Mouse (Mus musculus): ENCODE data around the gene Cep162.

The Cep162 gene

DNA sequence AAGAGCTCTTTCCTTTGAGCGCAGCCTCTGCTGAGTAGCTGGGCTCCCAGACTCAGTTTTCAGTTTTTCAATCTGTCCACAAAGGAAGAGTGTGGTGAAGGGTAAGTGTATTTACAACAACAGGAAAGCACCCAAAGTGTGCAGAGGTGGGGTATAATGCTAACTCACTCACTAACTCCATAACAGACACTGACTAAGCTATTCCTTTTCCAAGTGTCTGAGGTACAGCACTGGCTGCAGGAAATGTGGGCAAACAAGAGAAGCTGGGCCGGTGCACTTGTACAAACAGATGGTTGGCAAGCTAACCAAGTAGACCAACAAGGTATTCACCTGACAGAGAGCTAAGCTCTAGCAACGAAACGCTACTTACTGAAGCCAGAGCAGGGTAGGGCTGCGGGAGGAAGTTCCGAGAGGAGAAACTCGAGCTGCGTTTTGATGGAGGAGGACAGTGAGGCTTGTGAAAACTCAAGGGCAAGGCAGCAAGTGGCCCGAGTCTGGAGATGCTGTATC is 44.5 kb downstream of the Cep162 start:
- Histone ChIP-seq H3K36me3 (ENCODE audit: insufficient read depth, low read length) (peaks cover 38% of the 10 kb centered on the region), H3K4me3 (replicated peaks; ENCODE audit: low read length) (no peak overlapping the region), H3K27me3 (ENCODE audit: insufficient read depth, low read length) (no peaks in the 10 kb centered on the region), H3K4me1 (replicated peaks; ENCODE audit: low read depth, low read length) (no peaks in the 10 kb centered on the region), H3K9me3 (ENCODE audit: low read length) (peaks cover 7% of the 10 kb centered on the region; the same call in 1 of the 2 replicates)
- no peak for TF ChIP-seq POU5F1 (IDR thresholded peaks at IDR 0.05; ENCODE audit: borderline replicate concordance, low read length)

DNA sequence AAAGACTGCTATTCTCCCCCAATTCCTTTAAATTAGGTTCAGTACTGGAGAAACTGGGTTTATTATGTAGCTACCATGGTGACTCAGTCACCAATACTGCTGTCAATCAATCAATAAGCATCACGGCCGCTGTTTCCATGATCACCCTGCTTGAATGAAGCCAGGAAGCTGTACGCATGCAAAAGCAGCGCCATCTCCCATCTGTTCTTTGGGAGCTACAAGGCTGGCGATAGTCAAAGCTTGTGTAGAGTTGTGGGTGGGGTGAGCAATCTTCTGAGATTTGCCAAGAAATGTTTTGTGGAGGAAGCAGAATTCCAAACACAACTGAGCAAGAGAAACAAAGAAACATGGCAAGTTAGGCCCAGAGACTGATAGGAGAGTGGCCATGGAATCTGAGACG is 52.9 kb downstream of the Cep162 start:
- Histone ChIP-seq H3K4me1 (replicated peaks; ENCODE audit: low read depth, low read length) (0 out of 2 replicates have a peak, but pooled peaks cover 2% of the 10 kb centered on the region), H3K4me3 (replicated peaks; ENCODE audit: low read length) (no peak overlapping the region), H3K27me3 (ENCODE audit: insufficient read depth, low read length) (no peaks in the 10 kb centered on the region), H3K9me3 (ENCODE audit: low read length) (no peaks in the 10 kb centered on the region), H3K36me3 (ENCODE audit: insufficient read depth, low read length) (peaks cover 53% of the 10 kb centered on the region)
- no peak for TF ChIP-seq POU5F1 (IDR thresholded peaks at IDR 0.05; ENCODE audit: borderline replicate concordance, low read length)
- no peak for TF ChIP-seq CTCF (conservative IDR thresholded peaks at IDR 0.05; ENCODE audit: low read length)
- no peak for TF ChIP-seq NANOG (IDR thresholded peaks at IDR 0.05; ENCODE audit: borderline replicate concordance, low read length)

DNA sequence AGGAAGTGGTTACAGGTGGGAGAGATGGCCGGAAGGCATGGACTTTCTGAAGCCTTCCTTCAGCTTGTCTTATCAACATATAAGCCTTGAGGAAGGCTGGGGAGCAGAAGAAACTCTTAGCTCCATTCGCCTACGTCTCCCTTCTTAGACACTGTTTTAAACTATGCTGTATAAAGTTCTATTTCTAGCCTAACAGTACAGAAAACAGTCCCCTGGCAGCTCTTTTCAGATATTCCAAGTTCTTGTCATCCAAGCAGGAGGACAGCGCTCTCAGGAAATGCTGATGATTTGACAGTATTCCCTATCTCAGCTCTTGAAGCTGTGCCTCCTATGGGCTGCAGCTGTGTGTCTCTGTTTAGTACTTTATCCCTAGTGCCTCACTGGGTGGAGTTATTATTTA is 54.4 kb downstream of the Cep162 start:
- Histone ChIP-seq H3K9me3 (ENCODE audit: low read length) (no peaks in the 10 kb centered on the region), H3K4me3 (replicated peaks; ENCODE audit: low read length) (no peak overlapping the region), H3K27me3 (ENCODE audit: insufficient read depth, low read length) (no peaks in the 10 kb centered on the region), H3K4me1 (replicated peaks; ENCODE audit: low read depth, low read length) (0 out of 2 replicates have a peak, but pooled peaks cover 2% of the 10 kb centered on the region), H3K36me3 (ENCODE audit: insufficient read depth, low read length) (peaks cover 50% of the 10 kb centered on the region)
- TF ChIP-seq POU5F1 (IDR thresholded peaks at IDR 0.05; ENCODE audit: borderline replicate concordance, low read length) (no peak), NANOG (IDR thresholded peaks at IDR 0.05; ENCODE audit: borderline replicate concordance, low read length) (no peak), CTCF (conservative IDR thresholded peaks at IDR 0.05; ENCODE audit: low read length) (no peak)

DNA sequence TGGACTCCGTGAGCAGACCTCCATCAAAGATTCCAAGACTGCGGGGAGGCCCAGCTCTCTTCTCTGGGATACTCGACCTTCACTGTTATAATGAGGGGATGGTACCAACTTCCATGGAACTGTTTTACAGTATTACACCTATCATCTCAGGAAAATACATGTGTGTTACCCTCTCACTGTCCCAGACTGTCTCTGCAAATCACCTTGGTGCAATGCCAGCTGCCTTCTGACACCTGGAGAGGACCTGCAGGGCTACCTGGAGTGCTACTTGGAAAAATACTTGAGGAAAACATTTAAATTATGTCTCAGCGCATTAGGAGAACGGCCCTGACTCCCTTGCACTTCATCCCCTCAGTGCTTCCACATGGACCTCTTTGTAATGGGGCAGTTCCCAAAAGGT is 54.9 kb downstream of the Cep162 start:
- Histone ChIP-seq H3K27me3 (ENCODE audit: insufficient read depth, low read length) (no peaks in the 10 kb centered on the region), H3K4me3 (replicated peaks; ENCODE audit: low read length) (no peak overlapping the region)
- no peak for TF ChIP-seq NANOG (IDR thresholded peaks at IDR 0.05; ENCODE audit: borderline replicate concordance, low read length)
- no peak for TF ChIP-seq POU5F1 (IDR thresholded peaks at IDR 0.05; ENCODE audit: borderline replicate concordance, low read length)
- TF ChIP-seq CTCF (conservative IDR thresholded peaks at IDR 0.05; ENCODE audit: low read length), result no peak

DNA sequence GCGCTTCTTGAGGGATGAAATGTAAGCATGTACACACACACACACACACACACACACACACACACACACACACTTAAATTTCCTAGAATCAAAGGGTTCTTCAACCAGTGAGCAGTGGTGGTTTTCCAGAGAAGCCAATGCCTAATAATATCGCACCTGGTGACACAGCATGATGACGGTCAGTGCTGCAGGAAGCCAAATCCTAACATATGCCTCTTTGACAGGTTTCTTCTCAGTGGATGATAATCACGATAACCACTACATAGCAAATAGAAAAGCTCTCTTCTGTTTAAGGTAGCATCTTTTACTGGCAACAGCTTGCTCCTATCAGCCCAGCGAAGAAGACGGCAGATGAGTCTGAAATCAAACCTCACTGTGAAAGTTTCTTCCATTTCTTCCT is 57.3 kb downstream of the Cep162 start:
- no peak for TF ChIP-seq CTCF (conservative IDR thresholded peaks at IDR 0.05; ENCODE audit: low read length)
- TF ChIP-seq POU5F1 (IDR thresholded peaks at IDR 0.05; ENCODE audit: borderline replicate concordance, low read length), result no peak
- no peak for TF ChIP-seq NANOG (IDR thresholded peaks at IDR 0.05; ENCODE audit: borderline replicate concordance, low read length)
- Histone ChIP-seq H3K36me3 (ENCODE audit: insufficient read depth, low read length) (peaks cover 38% of the 10 kb centered on the region), H3K4me3 (replicated peaks; ENCODE audit: low read length) (no peak overlapping the region), H3K9me3 (ENCODE audit: low read length) (peaks cover under 1% of the 10 kb centered on the region; the same call in 1 of the 2 replicates), H3K27me3 (ENCODE audit: insufficient read depth, low read length) (no peaks in the 10 kb centered on the region), H3K4me1 (replicated peaks; ENCODE audit: low read depth, low read length) (no peaks in the 10 kb centered on the region)

More for the DNA sequence above, 54.9 kb downstream of the Cep162 start:
- Histone ChIP-seq H3K4me1 (replicated peaks; ENCODE audit: low read depth, low read length) (0 out of 2 replicates have a peak, but pooled peaks cover 2% of the 10 kb centered on the region), H3K9me3 (ENCODE audit: low read length) (no peaks in the 10 kb centered on the region), H3K36me3 (ENCODE audit: insufficient read depth, low read length) (peaks cover 49% of the 10 kb centered on the region)

DNA sequence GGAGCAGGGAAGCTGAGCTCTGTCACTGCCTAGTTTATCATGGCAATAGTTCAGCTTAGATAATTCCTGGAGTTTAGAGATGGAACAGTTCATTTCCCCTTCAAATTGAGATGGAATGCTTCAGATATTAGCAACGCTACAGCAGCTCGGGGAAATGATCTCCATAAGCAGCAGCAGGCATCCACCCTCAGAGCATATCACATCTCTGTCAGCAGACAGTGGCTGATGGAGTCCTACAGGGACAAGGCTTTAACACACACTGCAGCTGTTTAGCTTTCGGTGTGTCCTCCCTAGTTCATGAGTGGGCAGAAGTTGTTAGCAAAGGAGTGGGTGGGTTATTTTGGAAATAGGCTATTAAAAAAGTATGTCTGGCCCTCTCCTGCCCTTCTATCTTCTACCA is 58.1 kb downstream of the Cep162 start:
- Histone ChIP-seq H3K4me3 (replicated peaks; ENCODE audit: low read length) (no peak overlapping the region), H3K9me3 (ENCODE audit: low read length) (peaks cover 8% of the 10 kb centered on the region), H3K36me3 (ENCODE audit: insufficient read depth, low read length) (peaks cover 38% of the 10 kb centered on the region), H3K4me1 (replicated peaks; ENCODE audit: low read depth, low read length) (no peaks in the 10 kb centered on the region), H3K27me3 (ENCODE audit: insufficient read depth, low read length) (no peaks in the 10 kb centered on the region)
- TF ChIP-seq CTCF (conservative IDR thresholded peaks at IDR 0.05; ENCODE audit: low read length), result no peak
- no peak for TF ChIP-seq NANOG (IDR thresholded peaks at IDR 0.05; ENCODE audit: borderline replicate concordance, low read length)
- no peak for TF ChIP-seq POU5F1 (IDR thresholded peaks at IDR 0.05; ENCODE audit: borderline replicate concordance, low read length)

DNA sequence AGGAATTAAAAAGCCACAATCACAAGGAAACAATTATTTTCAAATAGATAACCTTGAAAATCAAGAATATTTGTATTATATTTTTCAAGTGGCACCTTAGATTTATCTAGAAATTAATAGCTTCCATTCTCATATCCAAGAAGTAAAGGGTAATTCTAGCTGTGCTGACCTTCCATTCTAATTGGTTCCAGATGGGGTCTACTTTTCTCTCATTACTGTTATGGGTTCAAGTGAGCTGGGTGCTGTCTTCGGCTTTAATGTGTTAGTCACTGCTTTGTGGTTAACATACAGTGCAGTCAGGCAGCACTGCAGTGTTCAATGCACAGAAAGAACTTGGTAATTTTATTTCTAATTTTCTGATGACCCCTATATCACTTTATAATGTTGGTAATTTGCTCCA is 61.6 kb downstream of the Cep162 start:
- TF ChIP-seq NANOG (IDR thresholded peaks at IDR 0.05; ENCODE audit: borderline replicate concordance, low read length) (no peak), POU5F1 (IDR thresholded peaks at IDR 0.05; ENCODE audit: borderline replicate concordance, low read length) (no peak), CTCF (conservative IDR thresholded peaks at IDR 0.05; ENCODE audit: low read length) (no peak)
- Histone ChIP-seq H3K36me3 (ENCODE audit: insufficient read depth, low read length) (peaks cover 44% of the 10 kb centered on the region), H3K4me3 (replicated peaks; ENCODE audit: low read length) (no peak overlapping the region), H3K9me3 (ENCODE audit: low read length) (peaks cover 41% of the 10 kb centered on the region), H3K4me1 (replicated peaks; ENCODE audit: low read depth, low read length) (no peaks in the 10 kb centered on the region), H3K27me3 (ENCODE audit: insufficient read depth, low read length) (no peaks in the 10 kb centered on the region)

DNA sequence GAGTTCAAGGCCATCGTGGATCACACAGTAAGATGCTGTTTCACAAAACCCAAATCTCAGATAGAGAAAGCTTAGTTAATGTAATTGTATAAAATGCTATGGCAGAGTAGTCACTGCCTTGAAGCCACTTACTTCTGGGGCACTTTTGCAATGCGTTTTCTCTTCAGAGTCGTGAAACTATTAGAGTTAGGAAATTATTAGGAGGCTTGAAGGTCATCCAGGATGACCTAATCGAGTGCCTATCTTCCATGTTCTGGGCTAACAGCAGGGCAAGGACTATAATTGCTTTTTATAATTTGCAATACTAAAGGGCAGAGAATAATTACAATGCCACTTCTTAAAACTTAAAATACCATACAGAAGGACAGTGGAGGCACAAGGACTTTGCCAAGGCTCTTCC is 68.0 kb downstream of the Cep162 start:
- H3K36me3 ChIP-seq (ENCODE audit: insufficient read depth, low read length), result peaks cover 21% of the 10 kb centered on the region
- no peaks in the 10 kb centered on the region for H3K27me3 ChIP-seq (ENCODE audit: insufficient read depth, low read length)
- H3K9me3 ChIP-seq (ENCODE audit: low read length), result peaks cover 34% of the 10 kb centered on the region
- H3K4me1 ChIP-seq (replicated peaks; ENCODE audit: low read depth, low read length), result no peaks in the 10 kb centered on the region; the same call in 1 of the 2 replicates
- H3K4me3 ChIP-seq (replicated peaks; ENCODE audit: low read length), result no peak overlapping the region
- TF ChIP-seq CTCF (conservative IDR thresholded peaks at IDR 0.05; ENCODE audit: low read length) (no peak), NANOG (IDR thresholded peaks at IDR 0.05; ENCODE audit: borderline replicate concordance, low read length) (no peak), POU5F1 (IDR thresholded peaks at IDR 0.05; ENCODE audit: borderline replicate concordance, low read length) (no peak)

DNA sequence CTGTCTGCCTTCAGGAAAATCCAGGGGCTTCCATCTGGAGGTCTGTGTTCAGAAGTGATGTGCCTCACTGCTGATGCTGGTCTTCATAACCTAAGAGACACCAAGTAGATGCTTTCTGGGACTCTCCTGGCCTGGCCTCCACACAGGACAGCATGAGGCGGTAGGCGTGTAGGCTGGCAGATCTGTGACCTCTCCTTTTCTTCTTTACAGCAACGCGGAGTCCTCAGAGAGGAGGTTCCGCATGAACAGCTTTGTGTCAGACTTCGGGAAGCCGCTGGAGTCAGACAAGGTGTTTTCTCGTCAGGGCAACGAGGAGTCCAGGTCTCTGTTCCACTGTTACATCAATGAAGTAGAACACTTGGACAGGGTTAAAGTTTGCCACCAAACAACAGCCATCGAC is 73.1 kb downstream of the Cep162 start:
- no peak for TF ChIP-seq NANOG (IDR thresholded peaks at IDR 0.05; ENCODE audit: borderline replicate concordance, low read length)
- TF ChIP-seq CTCF (conservative IDR thresholded peaks at IDR 0.05; ENCODE audit: low read length), result no peak
- no peak for TF ChIP-seq POU5F1 (IDR thresholded peaks at IDR 0.05; ENCODE audit: borderline replicate concordance, low read length)
- H3K9me3 ChIP-seq (ENCODE audit: low read length), result no peaks in the 10 kb centered on the region
- H3K27me3 ChIP-seq (ENCODE audit: insufficient read depth, low read length), result no peaks in the 10 kb centered on the region
- no peak overlapping the region for H3K4me3 ChIP-seq (replicated peaks; ENCODE audit: low read length)
- no peaks in the 10 kb centered on the region for H3K36me3 ChIP-seq (ENCODE audit: insufficient read depth, low read length)
- H3K4me1 ChIP-seq (replicated peaks; ENCODE audit: low read depth, low read length), result no peaks in the 10 kb centered on the region; the same call in 1 of the 2 replicates

Data from E14TG2a.4 (cell line).